Mouse (Mus musculus): ENCODE data around the gene Zfp710.

- TF ChIP-seq CTCF (IDR thresholded peaks at IDR 0.05; ENCODE audit: control insufficient read depth, insufficient read depth, insufficient replicate concordance, low read depth, low read length) (no peak), POLR2A (IDR thresholded peaks at IDR 0.05; ENCODE audit: control insufficient read depth, low read depth, low read length) (no peak)
Observed at GRCm38 (mm10) chr7:80060012-80060778, 35.6 kb downstream of the Zfp710 start.
